Mouse (Mus musculus) forebrain, postnatal 0 days (tissue): Measurements from ENCODE around the gene Gm10272. TPM values are rescaled to one million over a fixed set of nuclear protein-coding genes. Genes with fewer than 3 reads are reported as not detected.

ENCODE experiments used
- ATAC-seq: fragments of 200-750 bp; cut with Nextera tagmentation; 2 replicates; pipeline ENCODE4 v1.8.0; 2017; ENCODE audit warnings: mild to moderate bottlenecking, moderate library complexity
- DNase-seq: peaks from one replicate; pipeline ENCODE4 v3.0.0-alpha.2; 2015
- H3K27ac ChIP-seq: fragments of 300-500 bp; sonication (generic); 2 replicates; pipeline ENCODE4 v1.5.1; 2014; ENCODE audit warnings: low read depth, mild to moderate bottlenecking, antibody characterized with exemption, low read length, moderate library complexity, mixed read lengths
- H3K27me3 ChIP-seq: fragments of 300-500 bp; sonication (generic); 2 replicates; pipeline ENCODE4 v1.6.1; 2014; ENCODE audit warnings: mild to moderate bottlenecking, low read length, mixed read lengths; ENCODE audit not compliant: insufficient read depth
- H3K36me3 ChIP-seq: fragments of 300-500 bp; sonication (generic); 2 replicates; pipeline ENCODE4 v1.6.1; 2014; ENCODE audit warnings: mild to moderate bottlenecking, moderate library complexity; ENCODE audit not compliant: insufficient read depth
- H3K4me1 ChIP-seq: fragments of 300-500 bp; sonication (generic); 2 replicates; pipeline ENCODE4 v1.6.1; 2014; ENCODE audit warnings: antibody characterized with exemption; ENCODE audit not compliant: insufficient read depth
- H3K4me2 ChIP-seq: fragments of 300-500 bp; sonication (generic); 2 replicates; pipeline ENCODE4 v1.6.1; 2014; ENCODE audit warnings: low read depth, mild to moderate bottlenecking, moderate library complexity
- H3K4me3 ChIP-seq: fragments of 300-500 bp; sonication (generic); 2 replicates; pipeline ENCODE4 v1.5.1; 2014; ENCODE audit warnings: low read depth, low read length, mixed read lengths
- H3K9ac ChIP-seq: fragments of 300-500 bp; sonication (generic); 2 replicates; pipeline ENCODE4 v1.6.1; 2014; ENCODE audit warnings: mild to moderate bottlenecking
- H3K9me3 ChIP-seq: fragments of 300-500 bp; sonication (generic); 2 replicates; pipeline ENCODE4 v1.6.1; 2016; ENCODE audit warnings: low read length
- CTCF ChIP-seq: sonication (generic); IDR thresholded peaks from 2 replicates; pipeline ENCODE4 v1.5.1; 2016; ENCODE audit warnings: antibody characterized with exemption, control low read depth, low read depth
- polyA plus RNA-seq: library from polyadenylated mRNA; unstranded; fragments of >200 nt; fragmentation: Nextera tagmentation; extraction: Ambion mirVana; gene quantifications from 2 replicates; pipeline ENCODE4 v1.2.1, GENCODE M21; 2015
- total RNA-seq: library from RNA; depleted of rRNA; stranded (reverse); fragments of >200 nt; gene quantifications from 2 replicates; pipeline ENCODE4 v1.2.3, GENCODE M21; 2014; rRNA removed

Gm10272 gene
- total and polyA plus RNA-seq, 2 experiments from 2014 or later = not detected

- TF ChIP-seq CTCF = no peak
- Histone ChIP-seq H3K9me3 (no peaks in the 10 kb centered on the region), H3K27ac (no peak overlapping the region), H3K36me3 (no peaks in the 10 kb centered on the region), H3K4me3 (no peak overlapping the region), H3K27me3 (no peaks in the 10 kb centered on the region), H3K4me1 (no peaks in the 10 kb centered on the region), H3K9ac (no peak overlapping the region), H3K4me2 (no peak overlapping the region)
- ATAC-seq = no peak
- no peak for DNase-seq
These were observed 47.0 kb downstream of the Gm10272 start for GRCm38 (mm10) chr10:77753448-77753847.

Other genes starting within 250 kb of the Gm10272 start
- 42.2 and 43.2 TPM in 2 replicates for gene Fam207a, start 190.8 kb upstream of the Gm10272 start, total RNA-seq
- 30.4 and 34.9 TPM in 2 replicates for gene Fam207a, start 190.8 kb upstream of the Gm10272 start, polyA plus RNA-seq
- 0.77 and 1.1 TPM in 2 replicates for gene Itgb2, start 176.4 kb upstream of the Gm10272 start, total RNA-seq
- 0.86 and 1.2 TPM in 2 replicates for gene Itgb2, start 176.4 kb upstream of the Gm10272 start, polyA plus RNA-seq
- 69.6 and 98.3 TPM in 2 replicates for gene Pttg1ip, start 124.9 kb upstream of the Gm10272 start, total RNA-seq
- 67.1 and 74.2 TPM in 2 replicates for gene Pttg1ip, start 124.9 kb upstream of the Gm10272 start, polyA plus RNA-seq
- gene Sumo3, start 100.5 kb upstream of the Gm10272 start, total RNA-seq = 270 and 305 TPM in 2 replicates
- gene Sumo3, start 100.5 kb upstream of the Gm10272 start, polyA plus RNA-seq = 381 and 398 TPM in 2 replicates
- not detected in 2 replicates for gene Gm49325, start 100.4 kb upstream of the Gm10272 start, total RNA-seq
- 27.7 and 33.6 TPM in 2 replicates for gene Gm49325, start 100.4 kb upstream of the Gm10272 start, polyA plus RNA-seq
- 41.7 and 45.3 TPM in 2 replicates for gene Ube2g2, start 84.4 kb upstream of the Gm10272 start, total RNA-seq
- 74.9 and 80.3 TPM in 2 replicates for gene Ube2g2, start 84.4 kb upstream of the Gm10272 start, polyA plus RNA-seq
- 0.14 TPM in 1 of 2 replicates, not detected in the other for gene Tspear, start 20.1 kb upstream of the Gm10272 start, total RNA-seq
- gene Tspear, start 20.1 kb upstream of the Gm10272 start, polyA plus RNA-seq = 0.42 and 0.99 TPM in 2 replicates
- gene Gm19402, start 15.9 kb upstream of the Gm10272 start, total RNA-seq = not detected in 2 replicates
- gene Gm19402, start 15.9 kb upstream of the Gm10272 start, polyA plus RNA-seq = not detected in 2 replicates
- gene Gm9508, start 9.4 kb upstream of the Gm10272 start, total RNA-seq = not detected in 2 replicates
- gene Gm9508, start 9.4 kb upstream of the Gm10272 start, polyA plus RNA-seq = not detected in 2 replicates
- not detected in 2 replicates for gene Gm10024, start 4.8 kb downstream of the Gm10272 start, total RNA-seq
- gene Gm10024, start 4.8 kb downstream of the Gm10272 start, polyA plus RNA-seq = not detected in 2 replicates
- gene Gm10142, start 9.2 kb downstream of the Gm10272 start, total RNA-seq = not detected in 2 replicates
- not detected in 2 replicates for gene Gm10142, start 9.2 kb downstream of the Gm10272 start, polyA plus RNA-seq
- not detected in 2 replicates for gene Krtap12-1, start 14.0 kb downstream of the Gm10272 start, total RNA-seq
- gene Krtap12-1, start 14.0 kb downstream of the Gm10272 start, polyA plus RNA-seq = not detected in 2 replicates
- not detected in 2 replicates for gene Gm10100, start 19.9 kb downstream of the Gm10272 start, total RNA-seq
- gene Gm10100, start 19.9 kb downstream of the Gm10272 start, polyA plus RNA-seq = not detected in 2 replicates
- not detected in 2 replicates for gene Gm18596, start 36.0 kb downstream of the Gm10272 start, total RNA-seq
- not detected in 2 replicates for gene Gm18596, start 36.0 kb downstream of the Gm10272 start, polyA plus RNA-seq
- not detected in 2 replicates for gene Gm9736, start 44.7 kb downstream of the Gm10272 start, total RNA-seq
- gene Gm9736, start 44.7 kb downstream of the Gm10272 start, polyA plus RNA-seq = not detected in 2 replicates
- not detected in 2 replicates for gene Gm3233, start 53.1 kb downstream of the Gm10272 start, total RNA-seq
- gene Gm3233, start 53.1 kb downstream of the Gm10272 start, polyA plus RNA-seq = not detected in 2 replicates
- not detected in 2 replicates for gene Gm3238, start 64.7 kb downstream of the Gm10272 start, total RNA-seq
- not detected in 2 replicates for gene Gm3238, start 64.7 kb downstream of the Gm10272 start, polyA plus RNA-seq
- gene Gm7138, start 70.3 kb downstream of the Gm10272 start, total RNA-seq = not detected in 2 replicates
- not detected in 2 replicates for gene Gm7138, start 70.3 kb downstream of the Gm10272 start, polyA plus RNA-seq
- not detected in 2 replicates for gene Gm3250, start 75.9 kb downstream of the Gm10272 start, total RNA-seq
- gene Gm3250, start 75.9 kb downstream of the Gm10272 start, polyA plus RNA-seq = not detected in 2 replicates
- not detected in 2 replicates for gene Gm7137, start 81.6 kb downstream of the Gm10272 start, total RNA-seq
- not detected in 2 replicates for gene Gm7137, start 81.6 kb downstream of the Gm10272 start, polyA plus RNA-seq
- gene Gm9639, start 88.5 kb downstream of the Gm10272 start, total RNA-seq = not detected in 2 replicates
- gene Gm9639, start 88.5 kb downstream of the Gm10272 start, polyA plus RNA-seq = not detected in 2 replicates
- not detected in 2 replicates for gene Gm19668, start 92.5 kb downstream of the Gm10272 start, total RNA-seq
- not detected in 2 replicates for gene Gm19668, start 92.5 kb downstream of the Gm10272 start, polyA plus RNA-seq
- not detected in 2 replicates for gene Gm9507, start 105.2 kb downstream of the Gm10272 start, total RNA-seq
- gene Gm9507, start 105.2 kb downstream of the Gm10272 start, polyA plus RNA-seq = not detected in 2 replicates
- not detected in 2 replicates for gene Gm2696, start 108.1 kb downstream of the Gm10272 start, total RNA-seq
- gene Gm2696, start 108.1 kb downstream of the Gm10272 start, polyA plus RNA-seq = not detected in 2 replicates
- gene Krtap10-4, start 120.5 kb downstream of the Gm10272 start, total RNA-seq = not detected in 2 replicates
- not detected in 2 replicates for gene Krtap10-4, start 120.5 kb downstream of the Gm10272 start, polyA plus RNA-seq
- gene Krtap10-10, start 129.3 kb downstream of the Gm10272 start, total RNA-seq = not detected in 2 replicates
- gene Krtap10-10, start 129.3 kb downstream of the Gm10272 start, polyA plus RNA-seq = not detected in 2 replicates
- not detected in 2 replicates for gene Gm36176, start 140.2 kb downstream of the Gm10272 start, total RNA-seq
- not detected in 2 replicates for gene Gm36176, start 140.2 kb downstream of the Gm10272 start, polyA plus RNA-seq
- gene Gm10318, start 146.2 kb downstream of the Gm10272 start, total RNA-seq = not detected in 2 replicates
- gene Gm10318, start 146.2 kb downstream of the Gm10272 start, polyA plus RNA-seq = not detected in 2 replicates
- 0.48 TPM in 1 of 2 replicates, not detected in the other for gene Gm3285, start 155.3 kb downstream of the Gm10272 start, total RNA-seq
- gene Gm3285, start 155.3 kb downstream of the Gm10272 start, polyA plus RNA-seq = not detected in 2 replicates
- 19.7 and 24.1 TPM in 2 replicates for gene Lrrc3, start 195.9 kb downstream of the Gm10272 start, total RNA-seq
- 15.7 and 22.4 TPM in 2 replicates for gene Lrrc3, start 195.9 kb downstream of the Gm10272 start, polyA plus RNA-seq